Mouse (Mus musculus): ENCODE measurements around the gene Racgap1.

The Racgap1 gene

DNA sequence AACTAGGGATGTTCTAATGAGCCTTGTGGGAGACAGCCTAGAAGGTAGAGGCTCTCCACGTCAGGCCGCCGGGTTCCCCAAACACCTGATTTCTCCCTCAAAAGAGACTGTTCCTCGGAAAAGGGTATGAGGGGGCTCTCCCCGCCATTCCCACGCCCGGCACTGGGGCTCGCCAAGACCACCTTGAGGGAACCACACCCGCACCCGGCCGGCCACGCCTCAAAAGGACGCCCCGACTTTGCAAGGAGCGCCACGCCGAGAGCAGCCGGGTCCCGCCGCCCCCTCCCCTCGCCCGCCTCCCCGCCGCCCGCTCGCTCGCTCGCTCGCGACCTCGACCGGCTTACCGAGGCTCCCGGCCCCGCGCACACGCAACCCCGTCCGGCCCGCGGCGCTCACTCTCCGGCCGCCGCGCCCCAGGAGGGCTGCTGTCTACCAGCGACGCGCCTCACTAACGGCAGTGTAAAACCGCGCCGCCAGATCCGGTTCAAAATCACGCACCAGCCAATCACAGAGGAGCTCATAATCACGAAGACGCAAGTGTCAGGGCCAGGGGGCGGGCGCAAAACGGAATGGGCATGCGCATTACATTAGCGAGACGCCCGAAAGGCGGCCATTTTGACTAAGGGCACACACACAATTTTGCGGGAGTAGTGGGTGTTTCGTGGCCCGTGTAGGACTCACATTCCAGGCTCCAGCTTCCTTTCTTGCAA lies at the start of gene Racgap1:
TSS of gene Racgap1 (minus strand) at position 494 of the 710 bp plus-strand sequence.
- TF ChIP-seq GATA4 (IDR thresholded peaks at IDR 0.05; ENCODE audit: insufficient replicate concordance, low read length) = peak; percentile 89; the same call in 1 of the 2 replicates

DNA sequence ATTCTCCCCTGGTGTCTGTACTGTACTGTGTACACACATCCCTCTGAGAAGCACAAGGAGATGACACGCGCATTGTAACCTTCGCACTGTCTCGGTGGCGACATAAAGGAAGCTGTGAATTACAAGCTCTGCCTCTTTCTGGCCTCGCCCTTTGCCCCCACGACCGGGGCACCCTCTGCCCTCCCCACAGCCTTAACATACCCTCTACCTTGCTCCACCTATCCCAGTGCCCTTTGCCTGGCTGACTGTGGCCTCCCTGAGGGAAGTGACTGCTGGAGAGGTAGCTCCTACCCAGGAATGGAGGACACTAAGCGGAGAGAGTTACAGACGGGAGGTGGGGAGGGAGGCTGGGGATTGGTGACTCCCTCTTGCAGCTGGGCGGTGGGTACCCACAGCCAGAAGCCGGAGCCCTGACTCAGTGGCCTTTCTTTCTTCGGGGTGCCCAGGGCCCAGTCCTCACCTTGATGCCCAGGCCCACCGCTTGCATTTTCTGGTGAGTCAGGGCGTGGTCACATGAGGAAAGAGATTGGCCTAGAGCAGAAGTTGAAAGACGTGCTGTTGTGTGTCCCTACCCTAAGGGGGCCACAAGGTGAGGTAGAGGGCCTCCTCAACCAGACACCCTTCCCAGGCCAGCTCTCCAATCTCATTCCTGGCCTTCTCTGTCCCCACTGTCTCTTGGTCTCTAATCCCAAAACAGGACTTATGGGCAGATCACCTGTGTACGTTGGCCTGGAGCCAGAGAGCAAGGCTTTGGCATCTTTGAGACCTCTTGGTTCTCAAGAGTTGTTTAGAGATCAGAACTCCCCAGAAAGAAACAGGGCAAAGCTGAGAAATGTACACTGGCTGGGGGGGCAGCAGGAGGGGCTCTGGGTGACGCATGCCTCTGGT lies 49.0 kb upstream of the Racgap1 start:
- TF ChIP-seq GATA4 (IDR thresholded peaks at IDR 0.05; ENCODE audit: insufficient replicate concordance, low read length) = no peak

DNA sequence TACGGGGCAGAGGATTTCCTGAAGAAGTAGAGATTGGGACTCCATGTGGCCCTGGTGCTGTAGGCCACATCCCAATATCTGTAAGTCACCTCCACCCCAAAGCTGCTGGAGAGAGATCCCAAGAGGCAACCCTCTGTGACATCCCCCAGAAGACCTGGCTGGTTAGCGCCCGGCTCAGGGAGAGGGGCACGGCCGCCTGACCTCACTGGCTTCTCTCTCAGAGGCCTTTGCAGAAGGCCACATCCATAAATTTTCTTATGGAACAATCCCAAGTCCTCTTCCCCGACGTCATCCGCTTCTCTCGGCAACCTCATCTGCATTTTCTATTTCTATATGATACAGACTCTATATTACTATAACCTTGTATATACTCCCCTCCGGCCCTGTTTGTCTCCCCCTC lies 48.3 kb upstream of the Racgap1 start:
- TF ChIP-seq GATA4 (IDR thresholded peaks at IDR 0.05; ENCODE audit: insufficient replicate concordance, low read length) = no peak

DNA sequence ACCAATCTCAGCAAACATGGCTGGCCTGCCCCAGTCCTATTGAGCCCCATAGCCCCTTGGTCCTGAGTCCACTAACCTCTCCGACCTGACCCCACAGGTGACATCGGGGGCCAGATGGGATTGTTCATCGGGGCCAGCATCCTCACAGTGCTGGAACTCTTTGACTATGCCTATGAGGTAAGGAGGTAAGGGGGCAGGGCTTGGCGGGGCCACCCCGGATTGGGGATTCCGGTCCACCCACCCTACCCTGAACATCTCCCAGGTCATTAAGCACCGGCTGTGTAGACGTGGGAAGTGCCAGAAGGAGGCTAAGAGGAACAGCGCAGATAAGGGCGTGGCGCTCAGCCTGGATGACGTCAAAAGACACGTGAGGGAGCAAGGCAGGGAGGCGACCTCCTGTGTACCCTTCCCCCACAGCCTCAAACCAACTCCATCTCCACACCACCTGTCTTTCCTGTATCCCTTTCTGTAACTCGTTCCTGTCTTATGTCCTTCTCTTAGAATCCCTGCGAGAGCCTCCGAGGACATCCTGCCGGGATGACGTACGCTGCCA lies 47.2 kb upstream of the Racgap1 start:
- TF ChIP-seq GATA4 (IDR thresholded peaks at IDR 0.05; ENCODE audit: insufficient replicate concordance, low read length) = no peak

DNA sequence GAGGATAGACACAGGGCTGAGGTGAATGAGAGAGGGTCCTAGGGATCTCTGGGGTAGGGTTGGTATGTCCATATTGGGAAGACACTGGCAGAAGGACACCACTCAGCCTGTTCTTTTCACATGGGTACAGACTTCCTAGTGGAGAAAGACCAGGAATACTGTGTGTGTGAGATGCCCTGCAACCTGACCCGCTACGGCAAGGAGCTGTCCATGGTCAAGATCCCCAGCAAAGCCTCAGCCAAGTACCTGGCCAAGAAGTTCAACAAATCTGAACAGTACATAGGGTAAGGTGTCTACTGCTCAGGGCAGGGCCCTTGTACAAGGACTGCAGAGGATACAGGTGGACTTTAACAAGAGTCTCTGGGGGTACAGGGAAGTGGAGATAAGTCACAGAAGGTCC lies 45.9 kb upstream of the Racgap1 start:
- TF ChIP-seq GATA4 (IDR thresholded peaks at IDR 0.05; ENCODE audit: insufficient replicate concordance, low read length) = no peak

DNA sequence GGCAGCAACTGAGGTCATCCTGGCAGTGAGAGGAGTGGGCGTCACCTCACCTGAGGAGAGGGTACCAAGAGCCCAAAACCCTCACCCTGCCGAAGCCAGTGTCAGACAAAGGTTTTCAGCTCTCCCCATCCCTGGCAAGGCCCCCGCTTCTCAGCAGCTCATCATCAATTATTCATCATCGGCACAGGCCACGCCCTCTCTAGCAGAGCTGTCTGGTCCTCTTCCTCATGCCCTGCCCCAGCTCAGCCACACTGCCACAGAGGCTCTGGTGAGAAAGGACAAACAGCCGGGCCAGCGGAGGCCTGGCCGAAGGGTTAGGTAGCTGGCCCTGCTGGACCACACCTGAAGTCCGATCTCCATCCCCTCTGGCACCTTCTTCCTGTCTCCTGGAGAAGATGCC lies 40.5 kb upstream of the Racgap1 start:
- no peak for TF ChIP-seq GATA4 (IDR thresholded peaks at IDR 0.05; ENCODE audit: insufficient replicate concordance, low read length)

DNA sequence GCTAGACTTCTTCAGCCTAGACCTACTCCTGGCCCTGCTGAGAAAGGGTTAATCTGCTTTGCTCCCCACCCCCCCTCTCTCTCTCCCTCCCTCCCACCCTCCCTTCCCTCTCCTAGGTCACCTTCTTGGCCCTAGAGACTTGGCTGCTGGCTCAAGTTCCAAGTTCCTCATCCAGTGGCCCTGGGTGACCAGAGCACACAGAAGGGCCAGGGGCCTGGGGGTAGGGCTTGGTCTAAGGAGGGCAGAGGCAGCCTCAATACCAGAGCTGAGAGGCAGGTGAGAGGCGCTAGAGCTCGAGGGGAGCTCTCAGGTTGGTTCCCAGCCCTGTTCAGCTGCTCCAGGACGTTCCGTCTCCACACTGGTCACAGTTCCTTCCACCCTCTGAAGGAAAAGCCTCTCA lies 39.5 kb upstream of the Racgap1 start:
- no peak for TF ChIP-seq GATA4 (IDR thresholded peaks at IDR 0.05; ENCODE audit: insufficient replicate concordance, low read length)

DNA sequence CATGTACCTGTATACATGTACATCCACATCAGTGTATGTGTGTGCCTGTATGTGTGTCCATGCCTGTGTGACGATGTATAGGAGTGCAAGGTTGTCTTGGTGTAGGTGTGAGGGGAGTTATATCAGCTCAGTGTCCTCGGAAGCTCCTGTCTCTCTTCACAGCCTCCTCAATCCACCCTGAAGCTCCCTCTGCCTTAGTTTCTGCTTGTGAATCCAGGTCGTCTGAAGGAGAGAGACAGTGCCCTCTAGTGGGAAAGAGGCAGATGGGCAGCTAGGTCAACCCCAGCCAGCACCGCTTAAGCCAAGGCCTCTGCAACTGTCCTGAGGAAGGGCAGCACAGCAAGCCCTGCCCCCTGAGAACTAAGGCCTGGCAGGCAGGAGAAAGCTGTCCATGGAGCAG lies 37.3 kb upstream of the Racgap1 start:
- no peak for TF ChIP-seq GATA4 (IDR thresholded peaks at IDR 0.05; ENCODE audit: insufficient replicate concordance, low read length)

DNA sequence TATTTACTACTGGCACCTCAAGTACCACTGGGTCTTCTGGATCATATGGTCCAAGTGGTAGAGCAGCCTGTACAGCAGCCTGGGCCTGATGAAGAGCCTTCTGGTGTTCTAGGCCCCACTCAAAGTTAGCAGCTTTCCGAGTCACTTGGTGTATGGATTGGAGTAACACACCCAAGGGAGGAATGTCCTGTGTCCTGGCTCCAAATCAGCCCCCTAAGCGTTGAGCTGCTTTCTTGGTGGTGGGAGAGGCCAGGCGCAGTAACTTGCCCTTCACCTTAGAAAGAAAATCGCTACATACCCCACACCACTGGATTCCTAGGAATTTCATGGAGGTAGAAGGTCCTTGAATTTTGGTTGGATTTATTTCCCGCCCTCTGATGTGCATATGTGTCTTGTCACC lies 32.7 kb upstream of the Racgap1 start:
- no peak for TF ChIP-seq GATA4 (IDR thresholded peaks at IDR 0.05; ENCODE audit: insufficient replicate concordance, low read length)

DNA sequence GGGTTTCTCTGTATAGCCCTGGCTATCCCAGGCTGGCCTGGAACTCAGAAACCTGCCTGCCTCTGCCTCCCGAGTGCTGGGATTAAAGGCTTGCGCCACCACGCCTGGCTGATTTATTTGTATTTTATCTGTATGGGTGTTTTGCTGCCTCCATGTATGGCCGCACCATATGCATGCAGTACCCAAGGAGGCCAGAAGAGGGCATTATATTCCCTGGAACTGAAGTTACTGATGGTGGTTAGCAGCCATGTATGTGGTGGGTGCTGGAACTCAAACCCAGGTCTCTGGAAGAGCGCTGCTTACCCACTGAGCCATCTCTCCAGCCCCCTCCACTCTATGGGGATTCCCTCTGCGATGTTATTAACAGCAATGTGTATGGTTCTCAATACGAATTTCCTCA lies 31.4 kb upstream of the Racgap1 start:
- no peak for TF ChIP-seq GATA4 (IDR thresholded peaks at IDR 0.05; ENCODE audit: insufficient replicate concordance, low read length)

DNA sequence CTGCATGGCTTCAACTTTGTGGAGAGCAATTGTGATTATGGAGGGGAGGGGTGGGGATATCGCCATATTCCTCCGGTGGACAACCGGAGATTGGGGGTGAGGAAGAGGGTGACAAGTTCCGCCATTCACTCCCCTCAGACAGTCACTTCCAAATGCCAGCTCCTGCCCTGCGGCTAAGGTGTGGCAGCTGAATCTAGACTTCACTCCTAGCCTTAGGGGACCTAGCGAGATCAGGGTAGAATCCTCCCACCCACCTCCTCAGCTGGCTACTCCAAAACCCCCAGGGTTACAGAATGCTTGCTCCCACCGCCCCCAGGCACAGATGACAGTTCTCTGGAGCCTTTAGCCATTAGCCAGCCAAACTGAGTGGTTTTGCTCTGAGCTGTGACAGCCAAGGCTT lies 27.6 kb upstream of the Racgap1 start:
- TF ChIP-seq GATA4 (IDR thresholded peaks at IDR 0.05; ENCODE audit: insufficient replicate concordance, low read length) = no peak

DNA sequence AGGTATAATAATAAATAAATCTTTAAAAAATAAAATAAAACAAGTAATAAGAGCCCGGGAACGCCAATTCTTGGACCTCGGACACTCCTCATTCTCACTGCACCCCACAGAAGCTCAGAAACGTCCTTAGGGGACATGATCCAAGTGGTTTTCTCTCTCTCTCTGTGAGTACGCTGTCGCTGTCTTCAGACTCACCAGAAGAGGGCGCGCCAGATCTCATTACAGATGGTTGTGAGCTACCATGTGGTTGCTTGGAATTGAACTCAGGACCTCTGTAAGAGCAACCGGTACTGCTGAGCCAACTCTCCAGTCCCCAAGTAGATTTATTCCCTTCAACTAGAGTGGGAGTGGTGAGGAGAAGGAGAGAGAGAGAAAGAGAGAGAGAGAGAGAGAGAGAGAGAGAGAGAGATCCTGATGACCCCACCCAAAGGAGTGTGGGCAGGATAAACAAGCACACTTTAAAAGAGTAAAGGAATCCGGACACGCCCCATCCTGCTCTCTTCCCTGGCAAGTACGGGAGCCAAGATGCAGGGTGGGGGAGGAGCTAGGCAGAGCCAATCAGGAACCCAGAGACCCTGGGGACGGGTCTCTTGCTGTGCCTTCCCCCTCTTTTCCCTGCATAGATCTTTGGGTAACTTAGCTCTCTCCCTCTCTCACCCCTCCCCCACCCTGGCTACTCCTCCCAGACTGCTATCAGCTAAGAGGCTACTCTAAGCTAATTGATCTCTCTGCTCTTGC lies 26.8 kb upstream of the Racgap1 start:
- TF ChIP-seq GATA4 (IDR thresholded peaks at IDR 0.05; ENCODE audit: insufficient replicate concordance, low read length) = no peak

DNA sequence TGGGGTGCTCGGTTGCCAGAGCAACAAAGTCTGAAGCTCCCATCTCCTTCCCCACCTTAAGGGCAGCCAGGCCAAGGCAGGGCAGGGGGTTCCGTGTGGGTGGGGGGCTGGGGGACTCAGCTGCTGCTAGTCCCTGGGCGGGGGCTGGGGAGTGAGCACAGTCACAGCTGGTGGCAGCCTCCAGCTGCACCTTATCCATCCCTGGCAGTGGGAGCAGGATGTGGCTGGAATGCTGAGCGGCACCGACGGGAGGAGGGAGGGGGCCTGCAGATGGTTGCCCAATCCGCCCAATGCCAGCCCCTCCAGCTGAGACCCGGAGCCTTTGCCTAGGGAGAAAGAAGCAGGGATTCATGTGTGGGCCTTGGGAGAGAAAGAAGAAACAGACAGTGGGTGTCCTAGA lies 25.6 kb upstream of the Racgap1 start:
- no peak for TF ChIP-seq GATA4 (IDR thresholded peaks at IDR 0.05; ENCODE audit: insufficient replicate concordance, low read length)

DNA sequence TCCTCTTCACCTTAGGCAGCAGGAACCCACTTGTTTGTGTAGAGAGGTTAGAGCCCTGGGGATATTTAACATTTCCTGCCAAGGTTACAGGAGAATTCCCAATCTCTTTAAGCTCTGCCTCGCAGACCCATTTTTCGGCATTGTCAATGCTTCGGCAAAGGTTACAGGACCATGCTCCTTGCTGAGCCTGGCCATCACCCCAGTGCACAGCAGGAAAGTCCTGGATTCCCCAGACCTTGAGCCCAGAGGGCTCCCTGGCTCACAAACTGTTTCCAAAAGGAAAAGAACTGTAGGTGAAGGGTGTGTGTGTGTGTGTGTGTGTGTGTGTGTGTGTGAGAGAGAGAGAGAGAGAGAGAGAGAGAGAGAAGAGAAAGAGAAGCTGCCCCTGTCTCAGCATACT lies 23.4 kb upstream of the Racgap1 start:
- no peak for TF ChIP-seq GATA4 (IDR thresholded peaks at IDR 0.05; ENCODE audit: insufficient replicate concordance, low read length)

DNA sequence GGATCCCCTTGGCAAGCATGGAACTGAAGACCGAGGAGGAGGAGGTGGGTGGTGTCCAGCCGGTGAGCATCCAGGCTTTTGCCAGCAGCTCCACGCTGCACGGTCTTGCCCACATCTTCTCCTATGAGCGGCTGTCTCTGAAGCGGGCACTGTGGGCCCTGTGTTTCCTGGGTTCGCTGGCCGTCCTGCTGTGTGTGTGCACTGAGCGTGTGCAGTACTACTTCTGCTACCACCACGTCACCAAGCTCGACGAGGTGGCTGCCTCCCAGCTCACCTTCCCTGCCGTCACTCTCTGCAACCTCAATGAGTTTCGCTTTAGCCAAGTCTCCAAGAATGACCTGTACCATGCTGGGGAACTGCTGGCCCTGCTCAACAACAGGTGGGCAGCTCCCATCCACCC lies 20.3 kb upstream of the Racgap1 start:
- no peak for TF ChIP-seq GATA4 (IDR thresholded peaks at IDR 0.05; ENCODE audit: insufficient replicate concordance, low read length)
